Mouse (Mus musculus): Measurements from ENCODE around the gene Coa7. TPM values are rescaled to one million over a fixed set of nuclear protein-coding genes. Genes with fewer than 3 reads are reported as not detected.

Gene Coa7
- polyA plus RNA-seq, 1 experiment from 2014 or later: 43.1 TPM

- 1% methylated on average over 18 of the region's 18 CpGs for WGBS
- peaks cover 4% of the 10 kb centered on the region; the same call in 1 of the 2 replicates for H3K4me1 ChIP-seq (replicated peaks; ENCODE audit: control insufficient read depth, insufficient read depth, low read length)
- peak overlapping the region; percentile 85 for H3K27ac ChIP-seq (ENCODE audit: low read length)
- H3K36me3 ChIP-seq (ENCODE audit: control insufficient read depth, insufficient read depth, low read length): no peaks in the 10 kb centered on the region
- ATAC-seq (ENCODE audit: low read depth): peak; percentile 92
- H3K4me3 ChIP-seq (ENCODE audit: low read length): peak overlapping the region; percentile 50
- H3K4me2 ChIP-seq (ENCODE audit: low read depth, low read length): peak overlapping the region; percentile 76
- peak overlapping the region; percentile 75 for H3K9ac ChIP-seq (ENCODE audit: low read length)
- H3K27me3 ChIP-seq (ENCODE audit: control insufficient read depth, insufficient read depth, low read depth, low read length): peaks cover 16% of the 10 kb centered on the region
- H3K9me3 ChIP-seq (ENCODE audit: control insufficient read depth, low read length): no peaks in the 10 kb centered on the region
Observed at GRCm38 (mm10) chr4:108387681-108388253, 59.8 kb downstream of the Coa7 start.

DNA sequence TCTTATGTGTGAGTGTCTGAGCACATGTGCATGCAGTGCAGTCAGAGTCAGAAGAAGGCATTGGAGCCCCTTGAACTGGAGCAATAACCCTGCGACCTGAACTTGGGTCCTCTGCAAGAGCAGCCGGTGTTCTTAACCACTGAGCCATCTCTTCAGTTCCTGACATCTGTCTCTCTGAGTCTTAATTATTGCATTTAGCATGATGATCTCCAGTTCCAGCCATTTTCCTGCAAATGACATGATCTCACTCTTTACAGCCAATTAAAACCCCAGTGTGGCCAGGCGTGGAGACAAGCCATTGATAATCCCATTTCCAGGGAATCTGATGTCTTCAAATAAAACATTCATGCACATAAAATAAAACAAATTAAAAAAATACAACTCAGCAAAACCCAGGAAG, 60.8 kb downstream of the Coa7 start:
- peaks cover 8% of the 10 kb centered on the region for H3K27me3 ChIP-seq (ENCODE audit: control insufficient read depth, insufficient read depth, low read depth, low read length)
- ATAC-seq (ENCODE audit: low read depth): no peak
- no peak overlapping the region for H3K4me2 ChIP-seq (ENCODE audit: low read depth, low read length)
- no peak overlapping the region for H3K27ac ChIP-seq (ENCODE audit: low read length)
- WGBS: 86% methylated on average over 3 of the region's 3 CpGs
- H3K4me1 ChIP-seq (replicated peaks; ENCODE audit: control insufficient read depth, insufficient read depth, low read length): no peaks in the 10 kb centered on the region
- H3K36me3 ChIP-seq (ENCODE audit: control insufficient read depth, insufficient read depth, low read length): no peaks in the 10 kb centered on the region
- no peak overlapping the region for H3K4me3 ChIP-seq (ENCODE audit: low read length)
- no peaks in the 10 kb centered on the region for H3K9me3 ChIP-seq (ENCODE audit: control insufficient read depth, low read length)
- no peak overlapping the region for H3K9ac ChIP-seq (ENCODE audit: low read length)

- H3K36me3 ChIP-seq (ENCODE audit: control insufficient read depth, insufficient read depth, low read length): no peaks in the 10 kb centered on the region
- H3K4me1 ChIP-seq (replicated peaks; ENCODE audit: control insufficient read depth, insufficient read depth, low read length): no peaks in the 10 kb centered on the region
- no peak overlapping the region for H3K9ac ChIP-seq (ENCODE audit: low read length)
- H3K27ac ChIP-seq (ENCODE audit: low read length): no peak overlapping the region
- ATAC-seq (ENCODE audit: low read depth): no peak
- no peak overlapping the region for H3K4me2 ChIP-seq (ENCODE audit: low read depth, low read length)
- H3K4me3 ChIP-seq (ENCODE audit: low read length): no peak overlapping the region
- no peaks in the 10 kb centered on the region; the same call in 1 of the 2 replicates for H3K9me3 ChIP-seq (ENCODE audit: control insufficient read depth, low read length)
- H3K27me3 ChIP-seq (ENCODE audit: control insufficient read depth, insufficient read depth, low read depth, low read length): no peaks in the 10 kb centered on the region
- WGBS: 64% methylated on average over 5 of the region's 5 CpGs
Observed at GRCm38 (mm10) chr4:108391124-108391523, 63.2 kb downstream of the Coa7 start.

Other genes with a start within 250 kb of the Coa7 start
- gene Podn, start 231.7 kb upstream of the Coa7 start, polyA plus RNA-seq (2015; fragmentation: Nextera tagmentation; extraction: Ambion mirVana): 1.5 and 1.8 TPM in 2 replicates
- 326 and 342 TPM in 2 replicates for gene Scp2, start 183.1 kb upstream of the Coa7 start, polyA plus RNA-seq (2015; fragmentation: Nextera tagmentation; extraction: Ambion mirVana)
- gene Echdc2, start 162.7 kb upstream of the Coa7 start, polyA plus RNA-seq (2015; fragmentation: Nextera tagmentation; extraction: Ambion mirVana): 49.4 and 50.5 TPM in 2 replicates
- gene Zyg11a, start 110.1 kb upstream of the Coa7 start, polyA plus RNA-seq (2015; fragmentation: Nextera tagmentation; extraction: Ambion mirVana): 0.09 and 0.14 TPM in 2 replicates
- gene Zyg11b, start 27.0 kb upstream of the Coa7 start, polyA plus RNA-seq (2015; fragmentation: Nextera tagmentation; extraction: Ambion mirVana): 9.6 and 9.9 TPM in 2 replicates
- 0.55 and 1.2 TPM in 2 replicates for gene Shisal2a, start 55.2 kb downstream of the Coa7 start, polyA plus RNA-seq (2015; fragmentation: Nextera tagmentation; extraction: Ambion mirVana)
- gene Gpx7, start 78.8 kb downstream of the Coa7 start, polyA plus RNA-seq (2015; fragmentation: Nextera tagmentation; extraction: Ambion mirVana): 89.7 and 90.6 TPM in 2 replicates
- gene Tut4, start 131.3 kb downstream of the Coa7 start, polyA plus RNA-seq (2015; fragmentation: Nextera tagmentation; extraction: Ambion mirVana): 53.9 and 57.7 TPM in 2 replicates

Data from lung, embryonic 16.5 days (tissue).